12 mouse cellular contexts compared by ENCODE assay signal in the genomic region with DNA sequence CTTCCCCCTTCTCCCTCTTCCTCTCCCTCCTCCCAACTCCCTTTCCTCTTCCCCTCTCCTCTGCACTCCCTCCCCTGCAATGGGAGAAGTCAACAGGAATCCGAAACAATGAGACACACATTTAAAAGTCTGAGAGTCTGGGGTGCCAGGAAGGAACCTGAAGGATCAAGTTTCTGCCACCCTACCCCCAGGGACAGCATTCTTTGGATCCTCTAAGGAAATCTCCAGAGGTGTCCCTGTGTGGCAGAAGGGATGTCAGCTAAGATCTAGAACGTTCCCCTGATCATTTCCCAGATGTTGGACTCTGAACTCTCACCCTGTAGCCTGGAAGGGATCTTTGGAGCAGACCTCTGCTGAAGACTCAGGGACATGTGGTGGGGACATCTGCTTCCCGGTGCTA. TPM values are rescaled to one million over a fixed set of nuclear protein-coding genes. Genes with fewer than 3 reads are reported as not detected.
DNase-seq lines count a peak whose midpoint lies in the region; ATAC-seq and TF ChIP-seq lines count a peak whose summit lies in the region.
"Had no signal": no experiment of that assay in that cellular context is flagged by ENCODE, and none has a peak within 500 bp of the region (broad histone marks: within the 10 kb centered on the region; RNA-seq: fewer than 3 reads in every experiment).

No protein-coding gene starts in this region.

- peaks cover 79% of the 10 kb centered on the region for H3K36me3 ChIP-seq in hindbrain, embryonic 10.5 days
- peaks cover 25% of the 10 kb centered on the region; the same call in 1 of the 2 replicates for H3K36me3 ChIP-seq in hindbrain, embryonic 13.5 days
- peaks cover 57% of the 10 kb centered on the region for H3K36me3 ChIP-seq in lung, embryonic 15.5 days
- H3K36me3 ChIP-seq in stomach, embryonic 15.5 days, result peaks cover 40% of the 10 kb centered on the region
- H3K36me3 ChIP-seq: midbrain, embryonic 15.5 days had no signal

- H3K9ac ChIP-seq in hindbrain, embryonic 13.5 days, result no peak overlapping the region
- H3K9ac ChIP-seq in lung, embryonic 15.5 days, result no peak overlapping the region
- no peak overlapping the region for H3K9ac ChIP-seq in stomach, embryonic 15.5 days
- H3K9ac ChIP-seq: midbrain, embryonic 15.5 days had no signal

- H3K27me3 ChIP-seq in hindbrain, embryonic 10.5 days (ENCODE audit: insufficient read depth, poor library complexity, severe bottlenecking), result no peaks in the 10 kb centered on the region
- no peaks in the 10 kb centered on the region for H3K27me3 ChIP-seq in hindbrain, embryonic 13.5 days
- H3K27me3 ChIP-seq in lung, embryonic 15.5 days, result no peaks in the 10 kb centered on the region
- H3K27me3 ChIP-seq in stomach, embryonic 15.5 days (replicated peaks), result no peaks in the 10 kb centered on the region
- H3K27me3 ChIP-seq: midbrain, embryonic 15.5 days had no signal

- no peak for TF ChIP-seq CTCF in embryonic fibroblast, embryonic 13.5 days (IDR thresholded peaks at IDR 0.05; ENCODE audit: borderline replicate concordance, insufficient read depth, low read length)

- no peak overlapping the region for H3K4me2 ChIP-seq in hindbrain, embryonic 13.5 days
- H3K4me2 ChIP-seq in lung, embryonic 15.5 days, result no peak overlapping the region
- no peak overlapping the region for H3K4me2 ChIP-seq in stomach, embryonic 15.5 days
- H3K4me2 ChIP-seq: midbrain, embryonic 15.5 days had no signal

- no peak overlapping the region for H3K4me3 ChIP-seq in hindbrain, embryonic 10.5 days
- no peak overlapping the region for H3K4me3 ChIP-seq in hindbrain, embryonic 13.5 days
- no peak overlapping the region for H3K4me3 ChIP-seq in lung, embryonic 15.5 days
- no peak overlapping the region for H3K4me3 ChIP-seq in embryonic fibroblast, embryonic 13.5 days (ENCODE audit: insufficient read depth, low read length)
- no peak overlapping the region for H3K4me3 ChIP-seq in stomach, embryonic 15.5 days (replicated peaks)
- H3K4me3 ChIP-seq: erythroblast, embryonic 14.5 days; midbrain, embryonic 15.5 days had no signal

- H3K27ac ChIP-seq in hindbrain, embryonic 10.5 days, result peak overlapping the region; percentile 56; the same call in 1 of the 2 replicates
- H3K27ac ChIP-seq in hindbrain, embryonic 13.5 days, result no peak overlapping the region
- H3K27ac ChIP-seq in lung, embryonic 15.5 days, result peak overlapping the region; percentile 59
- peak overlapping the region; percentile 70 for H3K27ac ChIP-seq in embryonic fibroblast, embryonic 13.5 days (ENCODE audit: insufficient read depth, low read length)
- peak overlapping the region; percentile 31; the same call in 1 of the 2 replicates for H3K27ac ChIP-seq in stomach, embryonic 15.5 days
- H3K27ac ChIP-seq: midbrain, embryonic 15.5 days had no signal

- H3K4me1 ChIP-seq in hindbrain, embryonic 10.5 days (replicated peaks), result peaks cover 17% of the 10 kb centered on the region; the same call in 1 of the 2 replicates
- no peaks in the 10 kb centered on the region for H3K4me1 ChIP-seq in hindbrain, embryonic 13.5 days (replicated peaks)
- H3K4me1 ChIP-seq in lung, embryonic 15.5 days, result peaks cover 54% of the 10 kb centered on the region
- peaks cover 22% of the 10 kb centered on the region for H3K4me1 ChIP-seq in embryonic fibroblast, embryonic 13.5 days (ENCODE audit: control insufficient read depth, insufficient read depth, low read length)
- peaks cover 31% of the 10 kb centered on the region for H3K4me1 ChIP-seq in stomach, embryonic 15.5 days
- H3K4me1 ChIP-seq: midbrain, embryonic 15.5 days had no signal

- no peak for TF ChIP-seq POLR2A in embryonic fibroblast, embryonic 13.5 days (IDR thresholded peaks at IDR 0.05; ENCODE audit: low read depth, low read length)

- H3K9me3 ChIP-seq in hindbrain, embryonic 10.5 days, result peaks cover 3% of the 10 kb centered on the region; the same call in 1 of the 2 replicates
- H3K9me3 ChIP-seq in hindbrain, embryonic 13.5 days, result no peaks in the 10 kb centered on the region
- no peaks in the 10 kb centered on the region for H3K9me3 ChIP-seq in lung, embryonic 15.5 days
- H3K9me3 ChIP-seq in stomach, embryonic 15.5 days, result no peaks in the 10 kb centered on the region
- H3K9me3 ChIP-seq: midbrain, embryonic 15.5 days had no signal

- DNase-seq in hindbrain, embryonic 10.5 days (ENCODE audit: low spot score), result no peak
- DNase-seq in lung, postnatal 14 days, result no peak
- DNase-seq in ovary, postnatal 36 days (ENCODE audit: low spot score), result no peak
- DNase-seq: adrenal gland, adult 8-10 months; kidney, postnatal 4 days; right cerebral cortex, postnatal 14 days had no signal

- no peak for ATAC-seq in hindbrain, embryonic 13.5 days (ENCODE audit: low FRiP score)
- no peak for ATAC-seq in lung, embryonic 15.5 days (ENCODE audit: borderline replicate concordance, extremely low read depth, low FRiP score, low TSS enrichment)
- ATAC-seq in stomach, embryonic 15.5 days (ENCODE audit: insufficient read depth, low FRiP score, low read depth), result no peak
- ATAC-seq: midbrain, embryonic 15.5 days had no signal

- 65% methylated on average over 3 of the region's 3 CpGs for WGBS in hindbrain, embryonic 10.5 days
- WGBS in hindbrain, embryonic 13.5 days, result 68% methylated on average over 3 of the region's 3 CpGs
- WGBS in lung, embryonic 15.5 days, result 47% methylated on average over 3 of the region's 3 CpGs
- WGBS in stomach, embryonic 15.5 days, result 55% methylated on average over 3 of the region's 3 CpGs

RNA-seq across cellular contexts. Expression of gene Sparc, which starts 12.5 kb away (rescaled TPM):
- polyA plus RNA-seq in hindbrain, embryonic 10.5 days (2016; fragmentation: Nextera tagmentation; extraction: Ambion mirVana), result 400 and 454 TPM in 2 replicates
- polyA plus RNA-seq in hindbrain, embryonic 13.5 days (2015; fragmentation: Nextera tagmentation; extraction: Ambion mirVana), result 579 and 581 TPM in 2 replicates
- 1,944 and 2,059 TPM in 2 replicates for polyA plus RNA-seq in lung, embryonic 15.5 days (2015; fragmentation: Nextera tagmentation; extraction: Ambion mirVana)
- 3,951 and 4,760 TPM in 2 replicates for polyA plus RNA-seq in embryonic fibroblast, embryonic 13.5 days (2011; ENCODE audit: insufficient read length, low read depth, missing spikeins)
- 1,683 and 1,927 TPM in 2 replicates for polyA plus RNA-seq in stomach, embryonic 15.5 days (2015; fragmentation: Nextera tagmentation; extraction: Ambion mirVana)

RNA-seq across cellular contexts. Expression of gene Atox1, which starts 50.5 kb away (rescaled TPM):
- polyA plus RNA-seq in hindbrain, embryonic 10.5 days (2016; fragmentation: Nextera tagmentation; extraction: Ambion mirVana), result 269 and 322 TPM in 2 replicates
- polyA plus RNA-seq in hindbrain, embryonic 13.5 days (2015; fragmentation: Nextera tagmentation; extraction: Ambion mirVana), result 302 and 316 TPM in 2 replicates
- 531 and 546 TPM in 2 replicates for polyA plus RNA-seq in lung, embryonic 15.5 days (2015; fragmentation: Nextera tagmentation; extraction: Ambion mirVana)
- 114 and 118 TPM in 2 replicates for polyA plus RNA-seq in embryonic fibroblast, embryonic 13.5 days (2011; ENCODE audit: insufficient read length, low read depth, missing spikeins)
- 385 and 409 TPM in 2 replicates for polyA plus RNA-seq in stomach, embryonic 15.5 days (2015; fragmentation: Nextera tagmentation; extraction: Ambion mirVana)

RNA-seq across cellular contexts. Expression of gene G3bp1, which starts 59.0 kb away (rescaled TPM):
- polyA plus RNA-seq in hindbrain, embryonic 10.5 days (2016; fragmentation: Nextera tagmentation; extraction: Ambion mirVana), result 221 and 269 TPM in 2 replicates
- 126 and 127 TPM in 2 replicates for polyA plus RNA-seq in hindbrain, embryonic 13.5 days (2015; fragmentation: Nextera tagmentation; extraction: Ambion mirVana)
- polyA plus RNA-seq in lung, embryonic 15.5 days (2015; fragmentation: Nextera tagmentation; extraction: Ambion mirVana), result 180 and 181 TPM in 2 replicates
- 77.7 and 79.1 TPM in 2 replicates for polyA plus RNA-seq in embryonic fibroblast, embryonic 13.5 days (2011; ENCODE audit: insufficient read length, low read depth, missing spikeins)
- 145 and 163 TPM in 2 replicates for polyA plus RNA-seq in stomach, embryonic 15.5 days (2015; fragmentation: Nextera tagmentation; extraction: Ambion mirVana)
